Mouse (Mus musculus) kidney, postnatal 25 days (tissue): ENCODE results near the gene Tbc1d23.

Experiments
- DNase-seq, 2 experiments: peaks; one replicate each; pipeline ENCODE4 v3.0.0; 2021; ENCODE audit warnings: mixed read lengths in 2 of 2

The Tbc1d23 gene

GRCm38 (mm10) chr16:57159835-57160234 is 71.5 kb downstream of the Tbc1d23 start:
- DNase-seq: no peak

GRCm38 (mm10) chr16:57157728-57158127 is 73.6 kb downstream of the Tbc1d23 start:
- DNase-seq: no peak

GRCm38 (mm10) chr16:57157076-57157475 is 74.2 kb downstream of the Tbc1d23 start:
- peak; percentile 28 to 62 for DNase-seq

GRCm38 (mm10) chr16:57155899-57156298 is 75.4 kb downstream of the Tbc1d23 start:
- DNase-seq: no peak

GRCm38 (mm10) chr16:57151437-57151836 is 79.9 kb downstream of the Tbc1d23 start:
- DNase-seq: no peak

GRCm38 (mm10) chr16:57144741-57145140 is 86.6 kb downstream of the Tbc1d23 start:
- DNase-seq: peak; percentile 38 to 43

- no peak for DNase-seq
Observed at GRCm38 (mm10) chr16:57133611-57134010, 97.7 kb downstream of the Tbc1d23 start.

GRCm38 (mm10) chr16:57132326-57132725 is 99.0 kb downstream of the Tbc1d23 start:
- no peak for DNase-seq

GRCm38 (mm10) chr16:57131544-57131943 is 99.8 kb downstream of the Tbc1d23 start:
- no peak for DNase-seq

GRCm38 (mm10) chr16:57130752-57131400 is 100.4 kb downstream of the Tbc1d23 start:
- peak in 1 of 2 experiments; percentile 36 for DNase-seq

- DNase-seq: no peak
Observed at GRCm38 (mm10) chr16:57127825-57128224, 103.5 kb downstream of the Tbc1d23 start.

GRCm38 (mm10) chr16:57126268-57126667 is 105.0 kb downstream of the Tbc1d23 start:
- no peak for DNase-seq

- no peak for DNase-seq
Observed at GRCm38 (mm10) chr16:57122682-57123445, 108.4 kb downstream of the Tbc1d23 start.

- no peak for DNase-seq
Observed at GRCm38 (mm10) chr16:57121816-57122415, 109.4 kb downstream of the Tbc1d23 start.

GRCm38 (mm10) chr16:57120913-57121815 is 110.1 kb downstream of the Tbc1d23 start, which contains the start of gene Tomm70a:
Tomm70a (plus strand) TSS chr16:57121703.
- peak; percentile 94 to 97 for DNase-seq
